Comparison of ENCODE assay signal across 18 mouse cellular contexts in the genomic region with DNA sequence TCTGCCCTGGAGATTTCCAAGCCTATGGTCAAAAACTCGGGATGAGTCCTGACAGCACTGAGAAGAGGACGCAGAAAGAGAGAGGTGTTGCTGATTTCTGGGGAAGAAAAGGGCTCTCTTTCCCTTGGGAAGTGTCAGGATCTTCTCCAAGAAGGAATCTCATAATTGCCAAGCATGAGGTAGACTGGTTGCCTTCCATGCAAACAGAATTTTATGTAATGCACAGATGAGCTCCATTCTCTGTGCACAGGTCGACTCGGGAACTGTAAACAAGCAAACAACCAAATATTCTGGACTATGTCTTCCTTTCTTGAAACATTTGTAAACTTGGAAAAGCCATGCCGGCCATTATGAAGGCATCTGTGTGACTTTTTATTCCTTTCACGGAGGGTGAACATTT. TPM values are rescaled to one million over a fixed set of nuclear protein-coding genes. Genes with fewer than 3 reads are reported as not detected.
DNase-seq lines count a peak whose midpoint lies in the region; TF ChIP-seq lines count a peak whose summit lies in the region.
"Had no signal": no experiment of that assay in that cellular context is flagged by ENCODE, and none has a peak within 500 bp of the region (broad histone marks: within the 10 kb centered on the region; RNA-seq: fewer than 3 reads in every experiment).

No protein-coding gene starts in this region.

- no peak for TF ChIP-seq CTCF in cerebellum, adult 2 months (IDR thresholded peaks at IDR 0.05; ENCODE audit: borderline replicate concordance, insufficient read depth, low read depth, low read length)

- peak; percentile 50 to 67 for DNase-seq in cerebellum, adult 2 months
- DNase-seq in cerebellum, postnatal 4 days (ENCODE audit: low spot score in 2 of 2): no peak
- peak; percentile 78 for DNase-seq in cerebellum, adult 9-10 months
- no peak for DNase-seq in cerebellum, postnatal 10 days
- peak; percentile 63 for DNase-seq in brain, adult 2 months (ENCODE audit: low read depth, low spot score)
- DNase-seq in layer of hippocampus, postnatal 10 days (ENCODE audit: low spot score in 2 of 2): no peak
- DNase-seq: adrenal gland, adult 2 months; adrenal gland, postnatal 10 days; adrenal gland, postnatal 25 days; cerebellum, adult 11-12 months; forebrain, postnatal 0 days had no signal

- TF ChIP-seq POLR2A in cerebellum, adult 2 months (IDR thresholded peaks at IDR 0.05; ENCODE audit: borderline replicate concordance, insufficient read depth, low read length): no peak

- H3K4me3 ChIP-seq in cerebellum, adult 2 months (replicated peaks; ENCODE audit: insufficient read depth, low read depth, low read length): peak overlapping the region; percentile 91
- H3K4me3 ChIP-seq: embryonic facial prominence, embryonic 10.5 days; embryonic facial prominence, embryonic 12.5 days; forebrain, embryonic 13.5 days; forebrain, embryonic 15.5 days had no signal

- peaks cover 22% of the 10 kb centered on the region for H3K4me1 ChIP-seq in cerebellum, adult 2 months (ENCODE audit: control insufficient read depth, insufficient read depth, low read length)

- WGBS in cerebellum, adult 2 months: 18% methylated on average over 6 of the region's 6 CpGs

- no peaks in the 10 kb centered on the region for H3K27me3 ChIP-seq in cerebellum, adult 2 months (ENCODE audit: control insufficient read depth, insufficient read depth, low read length)

- H3K27ac ChIP-seq in cerebellum, adult 2 months (ENCODE audit: insufficient read depth, low read length): peak overlapping the region; percentile 87
- H3K27ac ChIP-seq: embryonic facial prominence, embryonic 10.5 days; embryonic facial prominence, embryonic 12.5 days; forebrain, embryonic 13.5 days; forebrain, embryonic 15.5 days had no signal

RNA-seq across cellular contexts. Expression of gene Tmem266, which starts 2.7 kb away (rescaled TPM):
- 47.5 and 56.1 TPM in 2 replicates for polyA plus RNA-seq in cerebellum, adult 2 months (2012; rRNA removed)
- 1 to 10 TPM; 7.7 to 10.0 TPM for total RNA-seq in layer of hippocampus, postnatal 10 days (2021)
- total RNA-seq: MEL had no signal
- polyA plus RNA-seq: C2C12; forebrain, embryonic 11.5 days had no signal

RNA-seq across cellular contexts. Expression of gene Nrg4, which starts 2.8 kb away (rescaled TPM):
- polyA plus RNA-seq in cerebellum, adult 2 months (2012; rRNA removed): 2.3 and 2.7 TPM in 2 replicates
- under 1 TPM; 0.57 to 0.65 TPM for total RNA-seq in layer of hippocampus, postnatal 10 days (2021)

Comparison
In these comparisons a context has a peak if more than half of its experiments do, and no peak if none do; other contexts are left out.
1. DNase-seq: peak in cerebellum, adult 2 months (2 of 2), cerebellum, adult 9-10 months (single experiment) and brain, adult 2 months (single experiment); none in cerebellum, postnatal 4 days (0 of 2), cerebellum, postnatal 10 days (0 of 2) and layer of hippocampus, postnatal 10 days (0 of 2).